Mouse (Mus musculus) midbrain, postnatal 0 days (tissue): ENCODE measurements around the gene Csgalnact2. TPM values are rescaled to one million over a fixed set of nuclear protein-coding genes. Genes with fewer than 3 reads are reported as not detected.

Source experiments
- ATAC-seq: fragments of 200-750 bp; cut with Nextera tagmentation; 2 replicates; pipeline ENCODE4 v1.8.0; 2017; ENCODE audit warnings: moderate number of reproducible peaks, mild to moderate bottlenecking, moderate TSS enrichment, moderate library complexity; ENCODE audit not compliant: low FRiP score
- DNase-seq: peaks from one replicate; pipeline ENCODE4 v3.0.0-alpha.2; 2015; ENCODE audit warnings: low spot score
- H3K27ac ChIP-seq: fragments of 300-500 bp; sonication (generic); 2 replicates; pipeline ENCODE4 v1.5.1; 2014; ENCODE audit warnings: low read depth, mild to moderate bottlenecking, low read length, mixed read lengths
- H3K27me3 ChIP-seq: fragments of 300-500 bp; sonication (generic); 2 replicates; pipeline ENCODE4 v1.6.1; 2014; ENCODE audit warnings: low read length, control low read depth, mixed read lengths; ENCODE audit not compliant: insufficient read depth
- H3K36me3 ChIP-seq: fragments of 300-500 bp; sonication (generic); 2 replicates; pipeline ENCODE4 v1.6.1; 2014; ENCODE audit warnings: low read length, control low read depth, mixed read lengths; ENCODE audit not compliant: insufficient read depth
- H3K4me1 ChIP-seq: fragments of 300-500 bp; sonication (generic); 2 replicates; pipeline ENCODE4 v1.6.1; 2014; ENCODE audit warnings: mild to moderate bottlenecking, control low read depth, antibody characterized with exemption, low read length, mixed read lengths; ENCODE audit not compliant: insufficient read depth
- H3K4me2 ChIP-seq: fragments of 300-500 bp; sonication (generic); 2 replicates; pipeline ENCODE4 v1.6.1; 2014; ENCODE audit warnings: low read depth, mild to moderate bottlenecking, low read length, mixed read lengths; ENCODE audit not compliant: poor library complexity, severe bottlenecking
- H3K4me3 ChIP-seq: fragments of 300-500 bp; sonication (generic); 2 replicates; pipeline ENCODE4 v1.5.1; 2014; ENCODE audit warnings: low read depth, mild to moderate bottlenecking, low read length, moderate library complexity
- H3K9ac ChIP-seq: fragments of 300-500 bp; sonication (generic); replicated peaks from 2 replicates; pipeline ENCODE4 v1.6.1; 2014; ENCODE audit warnings: mild to moderate bottlenecking, low read length, moderate library complexity, mixed read lengths; ENCODE audit not compliant: poor library complexity, severe bottlenecking
- H3K9me3 ChIP-seq: fragments of 300-500 bp; sonication (generic); 2 replicates; pipeline ENCODE4 v1.6.1; 2016; ENCODE audit warnings: low read length, control low read depth
- CTCF ChIP-seq: IDR thresholded peaks from 2 replicates; pipeline ENCODE4 v1.5.1; 2016; ENCODE audit warnings: antibody characterized with exemption, mild to moderate bottlenecking
- WGBS: fragments of 180-500 bp; shearing (Covaris S2); extraction: QIAGEN DNeasy Blood & Tissue Kit; methylation state at CpG from one replicate; pipeline ENCODE4 v1.1.7; 2014; 5-methylcytosine and 5-hydroxymethylcytosine counted together
- polyA plus RNA-seq: library from polyadenylated mRNA; unstranded; fragments of >200 nt; fragmentation: Nextera tagmentation; extraction: Ambion mirVana; gene quantifications from 2 replicates; pipeline ENCODE4 v1.2.1, GENCODE M21; 2015
- total RNA-seq: library from RNA; depleted of rRNA; stranded (reverse); fragments of >200 nt; gene quantifications from 2 replicates; pipeline ENCODE4 v1.2.3, GENCODE M21; 2014

Gene Csgalnact2
- total and polyA plus RNA-seq, 2 experiments from 2014 or later = 10.8 to 13.0 TPM

DNA sequence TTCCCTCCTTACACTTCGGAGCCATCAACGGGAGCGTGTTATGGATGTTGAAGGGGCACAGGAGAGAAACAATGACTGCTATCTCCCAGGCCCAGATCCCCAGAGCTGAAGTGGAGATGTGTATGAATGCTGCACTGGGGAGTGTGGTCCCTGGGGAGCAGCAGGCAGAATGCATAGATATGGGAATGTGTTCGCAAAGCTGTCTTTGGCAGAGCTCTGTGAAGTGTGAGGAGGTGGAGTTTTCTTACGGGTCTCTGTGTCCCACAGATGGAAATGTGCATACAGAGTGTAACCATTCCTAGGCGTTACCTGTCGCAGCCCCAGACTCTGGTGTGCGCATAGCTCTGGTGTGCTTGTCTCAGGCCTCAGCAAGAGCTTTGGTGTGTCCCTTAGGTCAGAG lies 62.2 kb downstream of the Csgalnact2 start:
- Histone ChIP-seq H3K4me2 (no peak overlapping the region), H3K4me1 (peaks cover 7% of the 10 kb centered on the region; the same call in 1 of the 2 replicates), H3K36me3 (no peaks in the 10 kb centered on the region), H3K9ac (no peak overlapping the region), H3K27me3 (no peaks in the 10 kb centered on the region), H3K9me3 (no peaks in the 10 kb centered on the region), H3K4me3 (no peak overlapping the region), H3K27ac (no peak overlapping the region)
- WGBS = 80% methylated on average over 8 of the region's 8 CpGs
- no peak for TF ChIP-seq CTCF
- DNase-seq (no peak), ATAC-seq (no peak)

DNA sequence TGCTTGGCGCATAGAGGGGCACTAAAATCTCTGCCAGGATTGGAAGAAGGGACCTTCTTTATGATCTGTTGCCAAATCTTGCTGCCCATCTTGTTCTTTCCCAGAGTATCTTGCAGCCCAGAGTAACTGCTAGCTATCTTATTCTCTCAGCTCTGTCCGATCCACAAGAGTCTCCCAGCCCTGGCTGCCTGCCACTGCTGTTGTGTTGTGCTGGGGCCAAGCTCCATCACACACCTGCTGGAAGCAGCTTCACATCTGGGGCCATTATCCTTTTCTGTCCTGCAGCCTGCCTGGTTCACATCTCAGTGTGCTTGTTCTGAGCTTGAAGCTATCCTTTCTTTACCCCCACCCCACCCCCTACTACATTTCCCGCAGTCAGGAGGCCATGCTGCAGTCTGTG lies 62.7 kb downstream of the Csgalnact2 start:
- 63% methylated on average over 3 of the region's 3 CpGs for WGBS
- no peaks in the 10 kb centered on the region for H3K36me3 ChIP-seq
- no peak overlapping the region for H3K9ac ChIP-seq
- H3K27ac ChIP-seq = no peak overlapping the region
- peaks cover 7% of the 10 kb centered on the region; the same call in 1 of the 2 replicates for H3K4me1 ChIP-seq
- H3K9me3 ChIP-seq = no peaks in the 10 kb centered on the region
- no peak for TF ChIP-seq CTCF
- H3K4me3 ChIP-seq = no peak overlapping the region
- H3K4me2 ChIP-seq = no peak overlapping the region
- ATAC-seq (no peak), DNase-seq (no peak)
- H3K27me3 ChIP-seq = no peaks in the 10 kb centered on the region

DNA sequence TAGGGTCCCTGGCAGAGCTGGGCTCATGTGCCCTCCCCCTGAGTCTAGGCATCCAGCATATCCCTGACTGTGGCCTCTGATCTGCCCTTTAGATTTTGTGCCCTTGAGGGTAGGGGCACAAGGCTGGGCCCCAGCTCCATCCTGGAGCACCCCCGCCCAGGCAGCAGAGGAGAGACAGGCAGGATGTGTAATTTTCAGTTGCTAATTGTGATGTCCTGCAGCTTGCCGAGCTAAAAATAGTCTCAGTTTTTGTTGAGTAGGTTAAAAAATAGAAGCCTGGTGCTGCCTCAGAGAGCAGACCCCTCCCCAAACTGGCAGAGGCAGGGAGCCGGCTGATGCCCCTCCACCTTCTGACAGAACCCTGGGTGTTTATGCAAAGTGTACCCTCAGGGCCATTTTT lies 64.8 kb downstream of the Csgalnact2 start:
- Histone ChIP-seq H3K9ac (no peak overlapping the region), H3K27me3 (no peaks in the 10 kb centered on the region), H3K9me3 (no peaks in the 10 kb centered on the region), H3K4me1 (peaks cover 7% of the 10 kb centered on the region; the same call in 1 of the 2 replicates), H3K36me3 (no peaks in the 10 kb centered on the region), H3K27ac (peak overlapping the region; percentile 38; the same call in 1 of the 2 replicates), H3K4me2 (no peak overlapping the region), H3K4me3 (no peak overlapping the region)
- DNase-seq (no peak), ATAC-seq (0 out of 2 replicates have a peak, but pooled peaks have one; percentile 14)
- TF ChIP-seq CTCF = no peak
- WGBS = 42% methylated on average over 3 of the region's 3 CpGs

DNA sequence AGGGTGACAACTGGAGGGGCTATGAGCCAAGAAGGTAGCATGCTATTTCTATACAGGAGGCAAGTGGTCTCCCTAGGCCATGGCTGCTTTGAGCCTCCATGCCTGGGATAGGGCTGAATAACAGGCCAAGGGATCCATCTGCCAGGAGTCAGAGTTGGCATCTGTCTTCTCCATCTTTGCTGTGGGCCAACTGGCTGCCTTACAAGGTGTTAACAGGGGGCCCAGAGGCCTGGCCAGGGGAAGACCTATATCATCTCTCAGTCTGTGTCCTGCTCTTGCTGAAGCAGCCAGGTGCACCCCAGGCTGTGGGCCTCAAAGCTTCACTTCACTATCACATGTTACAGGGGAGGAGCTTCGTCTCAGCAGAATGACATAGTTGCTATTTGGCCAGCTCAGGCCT lies 66.8 kb downstream of the Csgalnact2 start:
- TF ChIP-seq CTCF = no peak
- DNase-seq (peak; percentile 55), ATAC-seq (no peak)
- Histone ChIP-seq H3K27me3 (no peaks in the 10 kb centered on the region), H3K9me3 (no peaks in the 10 kb centered on the region), H3K27ac (no peak overlapping the region), H3K9ac (no peak overlapping the region), H3K4me3 (no peak overlapping the region), H3K4me2 (no peak overlapping the region), H3K4me1 (peaks cover 7% of the 10 kb centered on the region; the same call in 1 of the 2 replicates), H3K36me3 (no peaks in the 10 kb centered on the region)
- WGBS = 79% methylated on average over 1 of the region's 1 CpGs

DNA sequence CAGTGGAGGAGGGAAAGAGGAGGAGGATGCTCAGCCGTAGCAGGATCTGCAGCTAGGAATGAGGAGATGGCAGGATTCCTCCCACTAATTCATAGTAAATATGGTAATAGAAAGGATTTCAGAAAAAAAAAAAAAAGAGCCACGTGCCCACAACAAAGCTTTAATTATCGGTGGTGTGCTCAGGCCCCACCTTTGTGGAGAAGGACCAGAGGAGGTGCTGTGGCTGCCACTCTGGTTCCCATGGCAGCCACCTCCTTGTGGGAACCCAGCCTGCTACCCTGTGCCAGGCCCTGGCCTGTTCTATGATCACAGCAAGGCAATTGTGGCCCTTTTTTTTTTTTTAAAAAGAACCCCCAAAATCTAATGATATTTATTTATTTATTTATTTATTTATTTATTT lies 67.5 kb downstream of the Csgalnact2 start:
- no peak overlapping the region for H3K4me2 ChIP-seq
- ATAC-seq (no peak), DNase-seq (no peak)
- no peaks in the 10 kb centered on the region for H3K36me3 ChIP-seq
- H3K4me1 ChIP-seq = peaks cover 10% of the 10 kb centered on the region
- TF ChIP-seq CTCF = no peak
- no peaks in the 10 kb centered on the region for H3K9me3 ChIP-seq
- H3K27me3 ChIP-seq = no peaks in the 10 kb centered on the region
- H3K4me3 ChIP-seq = no peak overlapping the region
- H3K27ac ChIP-seq = no peak overlapping the region
- WGBS = 55% methylated on average over 3 of the region's 3 CpGs
- no peak overlapping the region for H3K9ac ChIP-seq

DNA sequence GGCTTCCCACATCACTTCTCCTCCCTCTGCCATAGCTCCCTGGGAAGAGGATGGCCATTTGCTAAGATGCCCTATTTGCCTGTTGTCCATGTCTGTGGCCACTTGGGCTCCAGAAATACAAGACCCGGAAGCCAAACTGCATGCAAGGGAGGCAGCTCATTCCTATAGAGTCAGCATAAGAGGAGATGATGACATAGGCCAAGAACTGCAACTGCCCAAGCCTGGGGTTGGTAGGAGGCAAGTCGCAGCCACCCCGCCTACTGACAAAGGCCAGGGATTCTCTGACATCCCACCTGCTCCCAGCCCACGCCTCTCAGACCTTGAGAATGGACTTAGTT lies 68.0 kb downstream of the Csgalnact2 start:
- DNase-seq (no peak), ATAC-seq (no peak)
- Histone ChIP-seq H3K27ac (no peak overlapping the region), H3K27me3 (no peaks in the 10 kb centered on the region), H3K4me1 (peaks cover 14% of the 10 kb centered on the region), H3K9me3 (no peaks in the 10 kb centered on the region), H3K4me3 (no peak overlapping the region), H3K9ac (no peak overlapping the region), H3K4me2 (no peak overlapping the region), H3K36me3 (no peaks in the 10 kb centered on the region)
- no peak for TF ChIP-seq CTCF
- 89% methylated on average over 4 of the region's 4 CpGs for WGBS
